Mouse (Mus musculus): Measurements from ENCODE around the gene Rora. TPM values are rescaled to one million over a fixed set of nuclear protein-coding genes. Genes with fewer than 3 reads are reported as not detected.

The Rora gene
- total RNA-seq, 4 experiments from 2014 or later, result 24.7 to 30.8 (median 25.9) TPM

DNA sequence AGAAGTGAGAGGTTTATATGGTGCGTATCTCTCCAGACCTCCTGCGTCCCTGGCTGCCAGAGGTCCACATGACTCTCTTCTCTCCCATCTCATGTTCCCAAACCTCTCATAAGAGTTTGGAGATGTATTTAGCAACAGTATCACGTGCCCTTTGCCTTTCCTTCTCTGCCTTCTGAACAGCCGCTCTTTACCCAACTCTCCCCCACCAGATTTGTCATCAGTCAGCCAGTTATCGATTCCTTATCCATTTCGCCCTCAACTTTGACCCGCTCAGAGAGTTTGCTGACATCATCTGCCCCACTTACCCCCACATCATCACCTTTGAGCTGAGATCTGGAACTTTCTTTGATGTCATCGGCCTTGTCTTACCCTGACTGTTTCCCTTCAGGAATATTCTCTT is 230.1 kb downstream of the Rora start:
- peak; percentile 31 for DNase-seq (ENCODE audit: low spot score)

GRCm38 (mm10) chr9:68884451-68885035 is 231.0 kb downstream of the Rora start:
- peak; percentile 68 for DNase-seq (ENCODE audit: low spot score)

DNA sequence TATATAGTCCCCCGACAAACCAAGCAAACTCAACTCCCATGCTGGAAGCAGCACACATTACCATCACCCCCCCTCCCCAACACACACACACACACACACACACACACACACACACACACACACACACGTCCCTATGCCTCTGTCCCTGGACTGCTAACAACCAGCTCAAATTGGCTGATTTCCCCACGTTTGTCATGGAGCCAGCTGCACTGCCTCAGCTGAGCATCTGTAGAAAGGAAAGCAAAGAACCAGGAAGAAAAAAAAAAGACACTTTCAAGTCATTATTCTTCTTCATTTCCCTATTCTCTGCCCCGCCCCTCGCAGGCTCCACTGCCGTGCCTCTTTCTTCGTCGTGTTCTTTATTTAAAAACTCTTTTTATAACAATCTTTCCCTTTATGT is 235.1 kb downstream of the Rora start:
- peak; percentile 61 for DNase-seq (ENCODE audit: low spot score)

DNA sequence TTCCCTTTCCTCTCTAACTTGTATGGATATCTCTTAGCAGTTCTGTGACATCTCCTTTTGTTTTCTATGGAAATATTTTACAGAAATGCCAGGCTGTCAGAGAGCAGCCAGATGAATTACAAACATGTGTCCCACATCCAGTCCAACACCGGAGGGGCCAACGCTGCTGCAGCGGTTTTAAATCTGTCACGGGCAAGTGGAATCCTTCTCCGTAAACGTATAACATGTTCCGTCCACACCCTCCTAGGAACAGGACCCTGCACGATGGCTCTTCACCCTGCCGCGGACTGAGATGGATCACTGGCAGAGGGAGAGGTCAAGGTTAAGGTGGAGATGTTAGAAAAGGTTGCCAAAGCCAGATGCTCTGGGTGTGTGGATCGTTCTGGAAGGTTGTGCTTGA is 237.8 kb downstream of the Rora start:
- DNase-seq (ENCODE audit: low spot score), result no peak

DNA sequence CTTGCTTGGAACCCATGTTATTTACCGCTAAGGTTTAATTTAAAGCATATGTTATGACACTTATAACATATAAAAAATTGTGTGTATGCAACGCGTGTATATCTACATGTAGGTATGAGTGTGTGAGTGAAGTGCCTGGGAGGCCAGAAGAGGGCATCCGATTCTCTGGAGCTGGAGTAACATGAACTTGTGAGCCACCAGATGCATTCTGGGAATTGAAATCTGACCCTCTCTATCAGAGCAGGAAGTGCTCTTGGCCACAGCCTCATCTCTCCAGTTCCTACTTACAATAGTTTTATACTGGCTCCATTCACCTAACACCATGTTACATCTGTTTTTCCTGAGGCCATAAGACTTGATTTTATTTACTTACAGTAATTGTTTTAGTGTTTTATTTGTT is 238.8 kb downstream of the Rora start:
- DNase-seq (ENCODE audit: low spot score), result no peak

DNA sequence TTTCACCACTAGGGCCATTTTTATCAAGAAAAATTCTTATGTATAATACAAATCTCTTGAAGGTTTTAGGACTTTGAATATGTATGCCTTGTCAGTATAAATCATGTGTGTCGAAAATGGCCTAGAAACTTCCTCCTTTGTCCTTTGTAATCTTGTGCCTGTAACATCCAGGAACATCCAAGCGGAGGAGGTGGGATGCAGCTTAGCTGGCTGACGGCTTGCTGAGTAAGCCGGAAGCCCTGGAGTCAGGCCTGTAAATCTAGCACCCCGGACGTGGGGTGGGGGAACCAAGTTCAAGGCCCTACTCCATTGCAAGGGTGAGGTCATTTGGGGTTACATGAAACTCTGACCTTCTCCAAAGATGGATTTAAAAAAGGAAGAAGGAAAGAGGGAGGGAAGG is 239.3 kb downstream of the Rora start:
- DNase-seq (ENCODE audit: low spot score), result no peak

DNA sequence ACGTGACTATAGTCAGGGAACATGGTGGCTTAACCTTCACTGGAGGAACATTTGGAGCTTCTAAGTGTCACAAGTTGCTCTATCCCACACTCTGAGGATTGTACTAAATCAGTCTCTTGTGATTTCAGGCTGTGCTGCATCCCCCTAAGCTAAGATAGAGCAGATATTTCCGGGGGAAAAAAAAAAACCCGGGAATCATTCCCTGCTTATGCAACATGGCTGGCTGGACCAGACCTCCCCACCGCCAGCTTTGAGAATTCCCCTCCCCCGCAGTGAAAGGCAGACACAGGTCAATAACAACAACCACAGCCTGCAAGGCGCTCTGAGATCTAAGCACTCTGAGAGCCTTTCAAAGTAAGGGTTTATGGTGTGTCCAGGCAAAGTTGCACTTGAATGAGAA is 244.7 kb downstream of the Rora start:
- DNase-seq (ENCODE audit: low spot score), result peak; percentile 56

DNA sequence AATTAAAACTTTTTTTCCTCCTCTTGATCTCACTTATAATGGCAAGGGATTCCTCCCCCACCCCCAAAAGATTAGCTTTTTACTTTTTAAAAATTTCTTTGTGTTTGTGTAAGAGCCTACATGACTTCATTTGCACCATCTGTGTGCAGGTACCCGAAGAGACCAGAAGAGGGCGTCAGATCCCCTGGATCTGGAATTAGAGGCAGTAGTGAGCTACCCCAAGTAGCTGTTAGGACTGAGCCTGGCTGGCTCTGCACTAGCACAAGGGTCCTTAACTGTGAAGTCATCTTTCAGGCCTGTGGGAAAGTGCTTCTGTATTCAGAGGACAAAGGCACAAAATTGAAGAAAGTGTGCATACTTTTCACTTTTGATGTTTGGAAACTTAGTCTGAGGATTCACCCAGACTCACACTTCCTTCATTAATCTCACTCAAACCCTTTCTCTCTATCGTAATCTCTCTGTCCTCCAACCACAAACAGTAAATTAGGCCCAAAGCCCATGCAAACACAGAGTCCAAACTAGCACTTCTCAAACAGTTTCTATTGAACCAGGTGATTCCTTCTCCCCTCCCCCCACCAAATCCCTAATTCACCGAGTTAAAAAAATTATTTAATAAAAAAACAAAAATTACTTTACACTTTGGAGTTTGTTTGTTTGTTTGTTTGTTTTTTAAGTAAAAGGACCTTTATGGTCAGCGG is 246.1 kb downstream of the Rora start:
- no peak for DNase-seq (ENCODE audit: low spot score)

DNA sequence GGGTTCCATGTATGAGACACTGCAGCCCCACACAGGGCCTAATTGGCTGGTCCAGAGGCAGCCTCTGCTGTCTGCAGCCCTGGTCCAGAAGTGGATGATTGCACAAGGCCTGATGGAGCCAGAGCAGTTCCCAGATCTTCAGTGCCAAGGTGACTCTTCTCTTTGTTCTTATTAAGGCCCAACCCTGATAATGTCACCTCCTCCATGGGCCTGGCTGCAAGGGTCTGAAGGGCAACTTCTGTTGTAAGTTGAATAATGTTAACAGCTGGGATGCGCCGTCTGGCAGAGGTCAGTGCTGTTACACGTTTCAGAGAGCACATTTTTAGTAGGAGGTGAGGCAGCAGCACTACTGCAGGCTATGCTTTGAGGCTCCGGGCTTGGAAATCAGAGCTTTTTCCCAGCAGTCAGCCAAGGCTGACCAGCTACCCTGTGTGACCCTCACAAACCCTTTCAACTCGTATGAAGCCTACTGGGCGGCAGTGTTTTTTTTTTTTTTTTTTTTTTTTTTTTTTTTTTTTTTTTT is 252.8 kb downstream of the Rora start:
- DNase-seq (ENCODE audit: low spot score), result no peak

DNA sequence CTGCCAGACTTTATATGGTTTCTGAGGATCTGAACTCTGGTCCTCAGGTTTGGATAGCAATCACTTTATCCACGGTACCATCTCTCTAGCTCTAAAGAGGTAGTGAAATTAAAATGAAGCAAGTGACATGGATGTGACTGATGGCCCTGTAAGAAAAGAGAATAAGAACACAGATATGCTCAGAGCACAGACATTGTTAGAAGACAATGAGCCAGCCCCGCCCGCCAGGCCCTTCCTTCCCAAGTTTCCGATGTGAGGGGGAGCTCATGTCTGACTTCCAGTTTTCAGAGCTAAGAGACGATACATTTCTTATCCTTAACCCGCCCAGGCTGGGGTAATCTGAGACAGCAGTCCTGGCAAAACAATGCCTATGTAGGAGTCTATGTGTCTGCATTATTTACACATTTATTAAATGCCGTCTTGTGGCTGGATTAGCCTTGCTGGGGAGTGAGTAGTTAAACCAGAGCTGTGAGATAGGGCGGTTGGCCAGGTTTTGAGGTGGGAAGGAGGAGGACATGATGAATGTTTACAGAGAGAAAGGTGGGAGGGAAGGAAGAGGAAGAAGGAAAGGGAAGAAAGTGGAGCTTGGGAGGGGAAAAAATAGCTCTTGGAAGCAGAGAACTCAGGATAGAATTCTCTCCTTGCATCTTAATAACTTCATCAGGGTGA is 259.0 kb downstream of the Rora start:
- DNase-seq (ENCODE audit: low spot score), result peak; percentile 48

- no peak for DNase-seq (ENCODE audit: low spot score)
Measured at GRCm38 (mm10) chr9:68913191-68913697, 259.7 kb downstream of the Rora start.

DNA sequence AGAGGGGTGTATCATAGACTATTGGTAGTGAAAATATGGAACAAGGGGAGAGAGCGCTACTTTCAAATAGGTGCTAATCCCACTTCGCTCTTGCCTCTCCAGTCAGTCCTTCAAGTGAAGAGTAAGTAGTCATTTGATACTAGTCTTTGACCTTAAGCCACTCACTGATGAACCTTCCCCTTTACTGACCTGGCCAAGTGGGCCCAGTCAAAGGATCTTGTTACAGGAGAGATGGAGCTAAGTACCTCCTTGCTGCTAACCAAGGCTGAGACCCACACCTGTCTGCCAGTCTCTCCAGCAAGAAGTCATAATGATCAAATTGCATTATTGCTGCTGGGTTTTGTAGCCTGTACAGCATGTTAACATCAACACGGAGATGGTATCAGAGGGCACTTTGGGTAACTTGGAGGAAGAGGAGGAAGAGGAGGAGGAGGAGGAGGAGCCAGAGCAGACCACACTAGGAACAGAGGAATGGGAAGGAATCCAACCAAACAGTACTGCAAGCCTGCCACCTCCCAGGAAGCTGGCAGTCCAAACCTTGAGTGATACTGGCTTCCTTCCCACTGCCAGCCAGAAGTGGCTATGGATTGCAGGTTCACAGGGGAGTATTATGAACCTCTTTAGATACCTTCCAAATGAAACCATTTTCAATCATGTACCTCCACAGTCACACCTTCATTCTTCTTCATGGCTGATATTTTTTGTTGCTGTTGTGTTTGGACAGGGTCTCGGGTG is 261.1 kb downstream of the Rora start:
- DNase-seq (ENCODE audit: low spot score), result peak; percentile 28

GRCm38 (mm10) chr9:68916741-68917140 is 263.2 kb downstream of the Rora start:
- DNase-seq (ENCODE audit: low spot score), result no peak

DNA sequence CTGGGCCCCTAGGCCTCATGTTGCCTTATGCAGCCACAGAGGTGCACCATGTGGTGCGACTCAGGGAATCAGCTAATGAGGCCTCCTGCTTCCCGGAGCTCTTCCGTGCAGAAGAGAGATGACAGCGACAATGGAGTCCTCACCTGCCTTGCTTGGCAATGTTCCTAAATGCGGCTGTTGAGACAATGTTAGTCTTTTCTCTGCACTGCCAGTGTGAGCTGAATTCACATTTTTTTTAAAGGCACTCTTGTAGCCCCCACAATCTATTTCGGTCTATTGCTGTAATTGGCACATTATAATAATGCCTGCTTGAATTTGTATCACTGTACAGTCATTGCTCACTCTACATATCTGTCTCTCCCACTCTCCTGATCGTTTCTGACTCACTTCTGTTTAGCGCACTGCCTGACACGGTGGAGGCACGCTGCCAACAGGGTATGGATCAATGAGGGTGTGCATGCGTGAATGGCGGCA is 269.6 kb downstream of the Rora start:
- no peak for DNase-seq (ENCODE audit: low spot score)

DNA sequence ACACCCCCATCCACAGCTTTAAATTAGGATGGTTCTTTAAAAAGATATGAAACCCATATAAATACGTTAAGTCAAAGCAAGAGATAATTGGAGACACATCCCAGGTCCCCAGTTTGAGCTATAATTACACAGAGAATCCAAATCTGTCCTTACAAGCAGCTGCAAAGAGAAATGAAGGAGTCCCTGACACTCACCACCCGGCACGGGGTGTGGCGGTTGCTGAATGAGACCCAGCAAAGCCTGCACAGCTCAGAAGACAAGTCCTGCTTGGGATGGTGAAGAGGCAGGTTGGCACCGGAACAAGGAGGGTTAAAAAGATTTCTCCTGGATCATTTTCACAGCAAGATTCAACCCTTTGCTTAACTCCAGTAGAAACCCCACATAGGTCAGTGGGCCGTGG is 272.8 kb downstream of the Rora start:
- DNase-seq (ENCODE audit: low spot score), result no peak

GRCm38 (mm10) chr9:68933159-68933558 is 279.6 kb downstream of the Rora start:
- no peak for DNase-seq (ENCODE audit: low spot score)

DNA sequence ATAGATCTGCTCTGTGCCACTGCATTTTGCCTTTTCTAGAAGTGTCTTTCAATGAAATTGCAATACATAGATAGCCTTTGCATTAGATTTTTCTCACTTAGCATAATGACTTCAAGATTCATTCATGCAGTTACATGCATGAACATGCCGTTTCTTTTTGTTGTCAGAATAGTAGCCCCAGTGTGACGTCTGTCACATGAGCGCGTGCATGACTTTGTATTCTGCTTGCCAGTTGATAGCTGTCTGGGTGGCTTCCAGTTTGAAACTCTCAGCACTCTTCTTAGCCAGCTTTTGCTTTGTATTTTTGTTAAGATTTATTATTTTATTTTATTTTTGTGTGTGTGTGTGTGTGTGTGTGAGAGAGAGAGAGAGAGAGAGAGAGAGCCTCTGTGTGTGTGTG is 280.7 kb downstream of the Rora start:
- DNase-seq (ENCODE audit: low spot score), result no peak

GRCm38 (mm10) chr9:68935611-68936010 is 282.0 kb downstream of the Rora start:
- DNase-seq (ENCODE audit: low spot score), result no peak

GRCm38 (mm10) chr9:68941037-68941436 is 287.5 kb downstream of the Rora start:
- DNase-seq (ENCODE audit: low spot score), result peak; percentile 90

GRCm38 (mm10) chr9:68942595-68943011 is 289.0 kb downstream of the Rora start:
- no peak for DNase-seq (ENCODE audit: low spot score)

DNA sequence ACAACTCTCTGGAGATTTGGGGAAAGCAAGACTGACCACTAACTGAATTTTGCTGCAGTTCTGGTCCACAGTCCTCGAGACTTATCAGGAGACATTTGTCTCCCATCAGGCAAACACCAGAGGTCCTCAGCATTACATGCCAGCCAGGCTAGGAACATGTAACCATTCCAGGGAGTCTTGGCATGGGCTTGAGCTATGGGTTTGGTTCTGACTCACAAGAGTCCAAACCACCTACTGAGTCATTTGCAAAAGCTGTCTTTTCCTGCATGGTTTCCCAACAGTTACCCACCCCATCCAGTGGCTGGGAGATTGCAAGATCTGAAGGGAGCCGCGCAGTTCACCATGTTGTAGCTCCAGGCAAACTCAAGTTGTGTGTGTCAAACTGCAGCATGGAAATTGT is 290.4 kb downstream of the Rora start:
- DNase-seq (ENCODE audit: low spot score), result no peak

- DNase-seq (ENCODE audit: low spot score), result no peak
Measured at GRCm38 (mm10) chr9:68947707-68948106, 294.1 kb downstream of the Rora start.
